Mouse (Mus musculus) limb, embryonic 12.5 days (tissue): Measurements from ENCODE around the gene B4galt2. TPM values are rescaled to one million over a fixed set of nuclear protein-coding genes. Genes with fewer than 3 reads are reported as not detected.

Experiments
- ATAC-seq: fragments of 200-750 bp; cut with Nextera tagmentation; 2 replicates; pipeline ENCODE4 v1.8.0; 2017; ENCODE audit warnings: low read depth, moderate TSS enrichment; ENCODE audit not compliant: insufficient number of reproducible peaks, insufficient read depth, low FRiP score, low TSS enrichment
- H3K27ac ChIP-seq: fragments of 300-500 bp; sonication (generic); 2 replicates; pipeline ENCODE4 v1.5.1; 2016; ENCODE audit warnings: mild to moderate bottlenecking, moderate library complexity
- H3K27me3 ChIP-seq: fragments of 300-500 bp; sonication (generic); 2 replicates; pipeline ENCODE4 v1.6.1; 2016; ENCODE audit warnings: mild to moderate bottlenecking, moderate library complexity
- H3K36me3 ChIP-seq: fragments of 300-500 bp; sonication (generic); 2 replicates; pipeline ENCODE4 v1.6.1; 2016; ENCODE audit warnings: mild to moderate bottlenecking, moderate library complexity
- H3K4me1 ChIP-seq: fragments of 300-500 bp; sonication (generic); replicated peaks from 2 replicates; pipeline ENCODE4 v1.6.1; 2016
- H3K4me2 ChIP-seq: fragments of 300-500 bp; sonication (generic); 2 replicates; pipeline ENCODE4 v1.6.1; 2016; ENCODE audit warnings: mild to moderate bottlenecking, moderate library complexity
- H3K4me3 ChIP-seq: fragments of 300-500 bp; sonication (generic); replicated peaks from 2 replicates; pipeline ENCODE4 v1.5.1; 2016; ENCODE audit warnings: mild to moderate bottlenecking
- H3K9ac ChIP-seq: fragments of 300-500 bp; sonication (generic); replicated peaks from 2 replicates; pipeline ENCODE4 v1.6.1; 2016; ENCODE audit warnings: mild to moderate bottlenecking, moderate library complexity
- H3K9me3 ChIP-seq: fragments of 300-500 bp; sonication (generic); 2 replicates; pipeline ENCODE4 v1.6.1; 2016; ENCODE audit warnings: mild to moderate bottlenecking, moderate library complexity
- WGBS: fragments of 180-500 bp; shearing (Covaris S2); methylation state at CpG from one replicate; pipeline ENCODE4 v1.1.7; 2016; 5-methylcytosine and 5-hydroxymethylcytosine counted together
- polyA plus RNA-seq: library from polyadenylated mRNA; unstranded; fragments of >200 nt; fragmentation: Nextera tagmentation; extraction: Ambion mirVana; gene quantifications from 2 replicates; pipeline ENCODE4 v1.2.1, GENCODE M21; 2016

Gene B4galt2
- polyA plus RNA-seq, 1 experiment from 2014 or later = 36.4 TPM

GRCm38 (mm10) chr4:117917847-117918246, 34.6 kb upstream of the B4galt2 start:
- Histone ChIP-seq H3K9me3 (no peaks in the 10 kb centered on the region), H3K4me2 (no peak overlapping the region), H3K36me3 (no peaks in the 10 kb centered on the region), H3K4me1 (peaks cover 24% of the 10 kb centered on the region), H3K9ac (no peak overlapping the region), H3K27me3 (peaks cover 5% of the 10 kb centered on the region), H3K4me3 (no peak overlapping the region), H3K27ac (no peak overlapping the region)
- 89% methylated on average over 4 of the region's 4 CpGs for WGBS
- ATAC-seq = no peak

GRCm38 (mm10) chr4:117917402-117917801, 34.1 kb upstream of the B4galt2 start:
- no peak overlapping the region for H3K27ac ChIP-seq
- H3K9me3 ChIP-seq = no peaks in the 10 kb centered on the region
- no peak overlapping the region for H3K9ac ChIP-seq
- H3K36me3 ChIP-seq = peaks cover 2% of the 10 kb centered on the region
- peaks cover 5% of the 10 kb centered on the region for H3K27me3 ChIP-seq
- 82% methylated on average over 4 of the region's 4 CpGs for WGBS
- H3K4me1 ChIP-seq = peaks cover 29% of the 10 kb centered on the region
- no peak overlapping the region for H3K4me3 ChIP-seq
- ATAC-seq = no peak
- no peak overlapping the region for H3K4me2 ChIP-seq

- Histone ChIP-seq H3K4me3 (peak overlapping the region; percentile 74; the same call in 1 of the 2 replicates), H3K36me3 (peaks cover 12% of the 10 kb centered on the region), H3K27ac (no peak overlapping the region), H3K9me3 (no peaks in the 10 kb centered on the region), H3K4me1 (peaks cover 30% of the 10 kb centered on the region), H3K27me3 (no peaks in the 10 kb centered on the region), H3K4me2 (peak overlapping the region; percentile 100; the same call in 1 of the 2 replicates), H3K9ac (no peak overlapping the region)
- ATAC-seq = no peak
- WGBS = 80% methylated on average over 5 of the region's 5 CpGs
These were observed 33.1 kb upstream of the B4galt2 start for GRCm38 (mm10) chr4:117916386-117916785.

GRCm38 (mm10) chr4:117915489-117916105, 32.3 kb upstream of the B4galt2 start:
- peaks cover 20% of the 10 kb centered on the region for H3K36me3 ChIP-seq
- WGBS = 4% methylated on average over 19 of the region's 19 CpGs
- no peak for ATAC-seq
- H3K4me3 ChIP-seq = peak overlapping the region; percentile 74
- no peaks in the 10 kb centered on the region for H3K9me3 ChIP-seq
- H3K27ac ChIP-seq = 0 out of 2 replicates have a peak overlapping the region, but pooled peaks have one; percentile 17
- no peaks in the 10 kb centered on the region for H3K27me3 ChIP-seq
- H3K4me2 ChIP-seq = peak overlapping the region; percentile 100
- peak overlapping the region; percentile 80 for H3K9ac ChIP-seq
- H3K4me1 ChIP-seq = peaks cover 30% of the 10 kb centered on the region

GRCm38 (mm10) chr4:117914591-117915442, 31.5 kb upstream of the B4galt2 start, which contains the start of gene Ipo13:
Gene Ipo13 (minus strand): TSS chr4:117914999.
- peaks cover 30% of the 10 kb centered on the region for H3K4me1 ChIP-seq
- H3K27ac ChIP-seq = peak within 1 kb of the TSS; percentile 85
- H3K4me3 ChIP-seq = peak within 1 kb of the TSS; percentile 74
- peak; percentile 96 for ATAC-seq
- peak within 1 kb of the TSS; percentile 100 for H3K4me2 ChIP-seq
- no peaks in the 10 kb centered on the region for H3K27me3 ChIP-seq
- H3K36me3 ChIP-seq = peaks cover 26% of the 10 kb centered on the region
- H3K9ac ChIP-seq = peak within 1 kb of the TSS; percentile 80
- under 1% methylated on average over 61 of the region's 61 CpGs for WGBS
- H3K9me3 ChIP-seq = no peaks in the 10 kb centered on the region

GRCm38 (mm10) chr4:117914031-117914430, 30.7 kb upstream of the B4galt2 start:
- H3K4me2 ChIP-seq = peak overlapping the region; percentile 100
- no peak overlapping the region for H3K27ac ChIP-seq
- H3K4me1 ChIP-seq = peaks cover 31% of the 10 kb centered on the region
- no peaks in the 10 kb centered on the region for H3K9me3 ChIP-seq
- peak overlapping the region; percentile 80 for H3K9ac ChIP-seq
- WGBS = 19% methylated on average over 8 of the region's 8 CpGs
- H3K36me3 ChIP-seq = peaks cover 31% of the 10 kb centered on the region
- no peaks in the 10 kb centered on the region for H3K27me3 ChIP-seq
- no peak for ATAC-seq
- peak overlapping the region; percentile 74 for H3K4me3 ChIP-seq

GRCm38 (mm10) chr4:117913421-117913820, 30.1 kb upstream of the B4galt2 start:
- no peak for ATAC-seq
- 66% methylated on average over 3 of the region's 3 CpGs for WGBS
- Histone ChIP-seq H3K9me3 (no peaks in the 10 kb centered on the region), H3K27ac (no peak overlapping the region), H3K36me3 (peaks cover 37% of the 10 kb centered on the region), H3K4me2 (peak overlapping the region; percentile 100), H3K4me3 (peak overlapping the region; percentile 74), H3K4me1 (peaks cover 34% of the 10 kb centered on the region), H3K27me3 (no peaks in the 10 kb centered on the region), H3K9ac (peak overlapping the region; percentile 35)

GRCm38 (mm10) chr4:117912685-117913273, 29.5 kb upstream of the B4galt2 start:
- no peaks in the 10 kb centered on the region for H3K9me3 ChIP-seq
- peaks cover 34% of the 10 kb centered on the region for H3K4me1 ChIP-seq
- H3K36me3 ChIP-seq = peaks cover 44% of the 10 kb centered on the region
- no peak overlapping the region; the same call in 1 of the 2 replicates for H3K9ac ChIP-seq
- H3K4me3 ChIP-seq = no peak overlapping the region
- no peaks in the 10 kb centered on the region for H3K27me3 ChIP-seq
- H3K4me2 ChIP-seq = peak overlapping the region; percentile 100
- no peak for ATAC-seq
- 63% methylated on average over 7 of the region's 7 CpGs for WGBS
- H3K27ac ChIP-seq = no peak overlapping the region

GRCm38 (mm10) chr4:117912131-117912561, 28.9 kb upstream of the B4galt2 start:
- Histone ChIP-seq H3K4me3 (no peak overlapping the region), H3K27me3 (no peaks in the 10 kb centered on the region), H3K9ac (no peak overlapping the region), H3K36me3 (peaks cover 47% of the 10 kb centered on the region), H3K9me3 (no peaks in the 10 kb centered on the region), H3K4me2 (no peak overlapping the region), H3K27ac (no peak overlapping the region), H3K4me1 (peaks cover 34% of the 10 kb centered on the region)
- 93% methylated on average over 13 of the region's 13 CpGs for WGBS
- no peak for ATAC-seq

- Histone ChIP-seq H3K9ac (no peak overlapping the region), H3K4me2 (no peak overlapping the region), H3K27me3 (no peaks in the 10 kb centered on the region), H3K4me1 (peaks cover 21% of the 10 kb centered on the region), H3K9me3 (no peaks in the 10 kb centered on the region), H3K4me3 (no peak overlapping the region), H3K27ac (no peak overlapping the region), H3K36me3 (peaks cover 74% of the 10 kb centered on the region)
- ATAC-seq = no peak
- WGBS = 77% methylated on average over 8 of the region's 8 CpGs
These were observed 25.7 kb upstream of the B4galt2 start for GRCm38 (mm10) chr4:117908834-117909453.

- WGBS = 91% methylated on average over 3 of the region's 3 CpGs
- H3K9me3 ChIP-seq = no peaks in the 10 kb centered on the region
- H3K4me1 ChIP-seq = peaks cover 4% of the 10 kb centered on the region; the same call in 1 of the 2 replicates
- H3K36me3 ChIP-seq = peaks cover 88% of the 10 kb centered on the region
- H3K27ac ChIP-seq = no peak overlapping the region
- no peak overlapping the region for H3K9ac ChIP-seq
- no peak for ATAC-seq
- no peak overlapping the region for H3K4me3 ChIP-seq
- H3K4me2 ChIP-seq = no peak overlapping the region
- no peaks in the 10 kb centered on the region for H3K27me3 ChIP-seq
These were observed 22.9 kb upstream of the B4galt2 start for GRCm38 (mm10) chr4:117906196-117906595.
